ENCODE assay signal across 15 mouse cellular contexts in the genomic region with DNA sequence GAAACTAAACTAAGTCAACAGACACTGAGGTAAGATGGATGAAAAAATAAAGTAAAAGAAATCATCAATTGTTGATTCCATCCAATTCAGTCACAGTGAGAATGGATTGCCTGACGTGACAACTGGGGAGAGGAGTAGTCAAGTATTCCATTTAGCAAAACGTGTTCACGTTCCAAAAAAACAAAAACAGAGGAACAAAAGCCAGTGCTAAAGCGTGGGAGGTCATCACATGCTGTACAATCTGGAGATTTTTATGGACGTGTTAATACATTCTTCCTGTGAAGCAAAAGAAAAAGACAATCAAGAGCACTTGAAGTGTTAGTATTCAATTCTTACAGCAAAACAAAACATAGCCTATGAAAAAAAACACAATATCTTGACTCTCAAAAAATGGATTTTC.
A peak's percentile ranks its signal among the peaks of the same experiment; 100 is the strongest.
DNase-seq lines count a peak whose midpoint lies in the region.
"Had no signal": no experiment of that assay in that cellular context is flagged by ENCODE, and none has a peak within 500 bp of the region (broad histone marks: within the 10 kb centered on the region; RNA-seq: fewer than 3 reads in every experiment).

No protein-coding gene starts in this region.

- peak; percentile 32 for DNase-seq in layer of hippocampus, adult 11-12 months (ENCODE audit: low spot score)
- DNase-seq in layer of hippocampus, postnatal 25 days (ENCODE audit: extremely low spot score in 1 of 2, low spot score in 1 of 2): no peak
- DNase-seq in Muller cell, postnatal 12 days (ENCODE audit: inconsistent ontology term): peak; percentile 4
- peak; percentile 8 to 23 for DNase-seq in layer of hippocampus, adult 8-10 months (ENCODE audit: low spot score in 2 of 2)
- DNase-seq in telencephalon, adult 2 months (ENCODE audit: low read depth, low spot score): peak; percentile 24
- no peak for DNase-seq in lung, postnatal 25 days (ENCODE audit: low spot score)
- no peak for DNase-seq in MN1 (ENCODE audit: low spot score)
- DNase-seq: adrenal gland, adult 8-10 months; adrenal gland, postnatal 36 days; cerebellum, adult 11 months; cerebellum, adult 8-10 months; cerebellum, postnatal 36 days; forebrain, postnatal 0 days; gastrocnemius, postnatal 14 days; heart, postnatal 36 days had no signal

Comparison
In these comparisons a context has a peak if more than half of its experiments do, and no peak if none do; other contexts are left out.
1. DNase-seq: peak in layer of hippocampus, adult 11-12 months (single experiment), Muller cell, postnatal 12 days (single experiment), layer of hippocampus, adult 8-10 months (2 of 2) and telencephalon, adult 2 months (single experiment); none in layer of hippocampus, postnatal 25 days (0 of 2), lung, postnatal 25 days (single experiment) and MN1 (single experiment).